In genomic region chr8:113634670-113635591, GRCm38 (mm10) we compare ENCODE assay signal across 8 mouse cellular contexts. TPM values are rescaled to one million over a fixed set of nuclear protein-coding genes. Genes with fewer than 3 reads are reported as not detected.
DNase-seq lines count a peak whose midpoint lies in the region; ATAC-seq lines count a peak whose summit lies in the region.

TSS of gene Mon1b (plus strand) at chr8:113635587.

- under 1% methylated on average over 42 of the region's 42 CpGs for WGBS in heart, embryonic 14.5 days
- under 1% methylated on average over 42 of the region's 42 CpGs for WGBS in liver, embryonic 13.5 days (ENCODE audit: insufficient replicate concordance)
- WGBS in stomach, embryonic 16.5 days, result under 1% methylated on average over 42 of the region's 42 CpGs

- DNase-seq in c-Kit-negative CD71-positive TER-119-positive erythroid progenitor cells, embryonic 14.5 days (ENCODE audit: low read depth, low spot score), result peak; percentile 98
- DNase-seq in fibroblast of lung, adult 2 months (ENCODE audit: low read depth), result peak; percentile 99
- peak; percentile 99 for DNase-seq in kidney, postnatal 14 days
- DNase-seq in liver, embryonic 13.5 days, result peak; percentile 94
- peak; percentile 98 for DNase-seq in neural tube, embryonic 10.5 days (ENCODE audit: extremely low spot score, low spot score)

- ATAC-seq in CD4-positive, CD25-positive, alpha-beta regulatory T cell, adult 4 months, result peak; percentile 85
- ATAC-seq in heart, embryonic 14.5 days (ENCODE audit: insufficient number of reproducible peaks, insufficient read depth, low FRiP score, low read depth), result peak; percentile 99
- peak; percentile 94 for ATAC-seq in liver, embryonic 13.5 days (ENCODE audit: low read depth)
- ATAC-seq in stomach, embryonic 16.5 days (ENCODE audit: insufficient read depth, low FRiP score), result peak; percentile 98

- H3K36me3 ChIP-seq in heart, embryonic 14.5 days (ENCODE audit: control insufficient read depth, insufficient read depth, low read length), result peaks cover 24% of the 10 kb centered on the region
- peaks cover 21% of the 10 kb centered on the region for H3K36me3 ChIP-seq in liver, embryonic 13.5 days
- H3K36me3 ChIP-seq in stomach, embryonic 16.5 days (ENCODE audit: control insufficient read depth, insufficient read depth, low read length), result no peaks in the 10 kb centered on the region

- peak within 1 kb of the TSS; percentile 77 to 82 for H3K4me3 ChIP-seq in heart, embryonic 14.5 days (ENCODE audit: control insufficient read depth in 1 of 2, insufficient read depth in 1 of 2, low read depth in 1 of 2, low read length in 2 of 2)
- peak within 1 kb of the TSS; percentile 76 for H3K4me3 ChIP-seq in liver, embryonic 13.5 days (replicated peaks)
- H3K4me3 ChIP-seq in stomach, embryonic 16.5 days (replicated peaks; ENCODE audit: low read length), result peak within 1 kb of the TSS; percentile 78

- H3K27me3 ChIP-seq in heart, embryonic 14.5 days (ENCODE audit: control insufficient read depth, insufficient read depth, low read length), result no peaks in the 10 kb centered on the region
- no peaks in the 10 kb centered on the region for H3K27me3 ChIP-seq in liver, embryonic 13.5 days
- H3K27me3 ChIP-seq in stomach, embryonic 16.5 days (ENCODE audit: control insufficient read depth, insufficient read depth, low read length), result no peaks in the 10 kb centered on the region

- H3K27ac ChIP-seq in heart, embryonic 14.5 days (replicated peaks in 1 of 2; ENCODE audit: control insufficient read depth in 1 of 2, insufficient read depth in 1 of 2, low read depth in 2 of 2, low read length in 2 of 2), result peak within 1 kb of the TSS; percentile 95 to 96
- H3K27ac ChIP-seq in liver, embryonic 13.5 days, result peak within 1 kb of the TSS; percentile 84
- H3K27ac ChIP-seq in stomach, embryonic 16.5 days (ENCODE audit: low read length), result peak within 1 kb of the TSS; percentile 97

- peak within 1 kb of the TSS; percentile 84 for H3K9ac ChIP-seq in heart, embryonic 14.5 days (ENCODE audit: low read length)
- peak within 1 kb of the TSS; percentile 81 for H3K9ac ChIP-seq in liver, embryonic 13.5 days
- H3K9ac ChIP-seq in stomach, embryonic 16.5 days (ENCODE audit: low read length), result peak within 1 kb of the TSS; percentile 85

- H3K4me2 ChIP-seq in heart, embryonic 14.5 days (ENCODE audit: low read length), result peak within 1 kb of the TSS; percentile 91
- H3K4me2 ChIP-seq in liver, embryonic 13.5 days, result peak within 1 kb of the TSS; percentile 94
- peak within 1 kb of the TSS; percentile 97 for H3K4me2 ChIP-seq in stomach, embryonic 16.5 days (ENCODE audit: low read depth, low read length)

- peaks cover 2 to 13% of the 10 kb centered on the region in 2 experiments; a peak in 3 of 4 replicates for H3K4me1 ChIP-seq in heart, embryonic 14.5 days (ENCODE audit: control insufficient read depth in 2 of 2, insufficient read depth in 2 of 2, low read length in 2 of 2)
- H3K4me1 ChIP-seq in liver, embryonic 13.5 days (replicated peaks), result peaks cover 21% of the 10 kb centered on the region
- H3K4me1 ChIP-seq in stomach, embryonic 16.5 days (ENCODE audit: control insufficient read depth, insufficient read depth, low read length), result peaks cover 15% of the 10 kb centered on the region

- no peaks in the 10 kb centered on the region for H3K9me3 ChIP-seq in heart, embryonic 14.5 days (ENCODE audit: control insufficient read depth, low read length)
- no peaks in the 10 kb centered on the region for H3K9me3 ChIP-seq in liver, embryonic 13.5 days (replicated peaks)
- no peaks in the 10 kb centered on the region for H3K9me3 ChIP-seq in stomach, embryonic 16.5 days (replicated peaks; ENCODE audit: control insufficient read depth, low read length)

RNA-seq across cellular contexts. Expression of gene Mon1b, which starts in this region (rescaled TPM):
- polyA plus RNA-seq in CD4-positive, CD25-positive, alpha-beta regulatory T cell, adult 4 months (2017; shearing (Covaris generic)), result 10 to 100 TPM; 15.0 to 27.9 TPM
- 4.5 and 5.1 TPM in 2 replicates for polyA plus RNA-seq in heart, embryonic 14.5 days (2014; fragmentation: Nextera tagmentation; extraction: Ambion mirVana)
- polyA plus RNA-seq in liver, embryonic 13.5 days (2015; fragmentation: Nextera tagmentation; extraction: Ambion mirVana), result 2.2 and 3.2 TPM in 2 replicates
- polyA plus RNA-seq in stomach, embryonic 16.5 days (2015; fragmentation: Nextera tagmentation; extraction: Ambion mirVana), result 8.1 and 8.7 TPM in 2 replicates

Comparison
In these comparisons a context has a peak if more than half of its experiments do, and no peak if none do; other contexts are left out.
1. Peak in every context shown above with its lines: DNase-seq, ATAC-seq, H3K4me3 ChIP-seq and H3K27ac ChIP-seq.